Mouse (Mus musculus) lung, embryonic 14.5 days (tissue): ENCODE results near the gene Micu1. TPM values are rescaled to one million over a fixed set of nuclear protein-coding genes. Genes with fewer than 3 reads are reported as not detected.

Source experiments
- ATAC-seq: fragments of 200-750 bp; cut with Nextera tagmentation; 2 replicates; pipeline ENCODE4 v1.8.0; 2017; ENCODE audit warnings: mild to moderate bottlenecking, moderate TSS enrichment, moderate library complexity; ENCODE audit not compliant: insufficient read depth
- DNase-seq: peaks from one replicate; pipeline ENCODE4 v3.0.0-alpha.2; 2015
- H3K27ac ChIP-seq: fragments of 300-500 bp; sonication (generic); 2 replicates; pipeline ENCODE4 v1.5.1; 2014; ENCODE audit warnings: low read depth, mild to moderate bottlenecking, moderate library complexity
- H3K27me3 ChIP-seq: fragments of 300-500 bp; sonication (generic); 2 replicates; pipeline ENCODE4 v1.6.1; 2014; ENCODE audit warnings: low read length, control low read depth; ENCODE audit not compliant: insufficient read depth
- H3K36me3 ChIP-seq: fragments of 300-500 bp; sonication (generic); 2 replicates; pipeline ENCODE4 v1.6.1; 2014; ENCODE audit warnings: control low read depth; ENCODE audit not compliant: insufficient read depth
- H3K4me1 ChIP-seq: fragments of 300-500 bp; sonication (generic); 2 replicates; pipeline ENCODE4 v1.6.1; 2014; ENCODE audit warnings: antibody characterized with exemption, control low read depth; ENCODE audit not compliant: insufficient read depth
- H3K4me2 ChIP-seq: fragments of 300-500 bp; sonication (generic); 2 replicates; pipeline ENCODE4 v1.6.1; 2014; ENCODE audit warnings: mild to moderate bottlenecking
- H3K4me3 ChIP-seq: fragments of 300-500 bp; sonication (generic); 2 replicates; pipeline ENCODE4 v1.5.1; 2014; ENCODE audit warnings: low read depth, low read length
- H3K9ac ChIP-seq: fragments of 300-500 bp; sonication (generic); 2 replicates; pipeline ENCODE4 v1.6.1; 2014
- H3K9me3 ChIP-seq: fragments of 300-500 bp; sonication (generic); 2 replicates; pipeline ENCODE4 v1.6.1; 2016; ENCODE audit warnings: low read depth, low read length, control low read depth
- CTCF ChIP-seq: IDR thresholded peaks from 2 replicates; pipeline ENCODE4 v1.5.1; 2016; ENCODE audit warnings: antibody characterized with exemption, low read depth
- WGBS: fragments of 180-500 bp; shearing (Covaris S2); extraction: QIAGEN DNeasy Blood & Tissue Kit; methylation state at CpG from one replicate; pipeline ENCODE4 v1.1.7; 2014; 5-methylcytosine and 5-hydroxymethylcytosine counted together
- polyA plus RNA-seq: library from polyadenylated mRNA; unstranded; fragments of >200 nt; fragmentation: Nextera tagmentation; extraction: Ambion mirVana; gene quantifications from 2 replicates; pipeline ENCODE4 v1.2.1, GENCODE M21; 2014

Micu1 gene
- polyA plus RNA-seq, 1 experiment from 2014 or later: 83.9 TPM

DNA sequence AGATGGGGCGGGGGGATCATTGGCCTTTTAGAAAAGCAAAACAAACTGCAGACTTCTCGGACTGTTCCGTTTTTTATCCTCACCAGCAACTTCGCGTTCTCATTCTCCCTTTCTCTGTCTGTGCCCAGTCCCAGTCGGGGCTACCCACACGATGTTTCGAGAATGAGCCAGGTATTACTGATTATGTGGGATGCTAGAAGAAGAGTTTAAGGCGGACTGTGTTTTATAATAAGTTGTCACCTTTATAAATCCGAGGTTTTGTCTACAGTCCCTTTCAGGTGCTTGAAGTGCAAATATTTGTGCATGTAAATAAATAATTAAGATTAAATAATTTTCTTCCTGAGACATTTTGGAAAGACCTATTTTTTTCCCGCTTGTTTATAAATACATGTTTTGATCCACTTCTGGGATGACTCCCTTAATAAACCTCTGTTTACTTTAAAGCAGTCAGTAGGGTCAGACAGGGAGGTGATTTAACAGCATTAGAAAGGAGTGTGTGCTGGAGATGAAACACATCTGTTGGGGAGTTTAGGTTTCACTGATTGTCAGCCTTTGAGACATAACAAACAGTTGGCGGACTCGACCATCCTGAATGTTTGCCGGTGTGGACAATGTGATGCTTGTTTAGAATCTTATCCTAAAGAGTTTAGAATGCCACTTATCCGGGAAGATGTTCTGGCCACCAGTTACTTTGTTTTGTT lies 933 bp downstream of the Micu1 start:
- no peak for TF ChIP-seq CTCF
- peak; percentile 76 for DNase-seq

DNA sequence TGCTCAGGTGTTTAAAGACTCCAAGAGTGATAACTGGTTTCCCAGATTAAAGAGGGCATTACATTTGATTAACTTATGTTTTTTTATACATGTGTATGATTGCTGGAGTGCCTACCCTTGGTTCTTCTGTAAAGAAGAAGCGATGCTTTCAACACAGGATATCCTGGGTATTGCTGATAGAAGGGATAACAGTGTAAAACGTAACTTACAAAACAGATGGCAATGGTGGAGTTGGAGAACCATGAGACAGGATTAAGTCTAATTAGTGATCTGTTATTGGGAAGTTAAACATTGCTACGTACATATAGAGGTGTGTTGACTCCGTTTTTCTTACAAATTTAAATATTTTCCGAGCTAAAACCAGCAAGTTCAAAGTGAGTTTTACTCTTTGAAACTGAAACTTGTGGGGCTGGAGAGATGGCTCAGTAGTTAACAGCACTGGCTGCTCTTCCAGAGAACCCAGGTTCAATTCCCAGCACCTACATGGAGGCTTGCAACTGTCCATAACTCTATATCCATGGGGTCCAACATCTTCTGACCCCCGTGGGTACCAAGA lies 4.8 kb downstream of the Micu1 start:
- ATAC-seq (no peak), DNase-seq (no peak)
- H3K4me3 ChIP-seq: no peak overlapping the region
- TF ChIP-seq CTCF: no peak
- H3K27me3 ChIP-seq: no peaks in the 10 kb centered on the region
- H3K9me3 ChIP-seq: no peaks in the 10 kb centered on the region
- no peak overlapping the region for H3K27ac ChIP-seq
- H3K4me2 ChIP-seq: no peak overlapping the region
- H3K36me3 ChIP-seq: peaks cover 10% of the 10 kb centered on the region; the same call in 1 of the 2 replicates
- 0 out of 2 replicates have a peak, but pooled peaks cover 4% of the 10 kb centered on the region for H3K4me1 ChIP-seq
- H3K9ac ChIP-seq: no peak overlapping the region
- 84% methylated on average over 6 of the region's 6 CpGs for WGBS

More for the DNA sequence above, 933 bp downstream of the Micu1 start:
- H3K9me3 ChIP-seq: no peaks in the 10 kb centered on the region
- H3K27ac ChIP-seq: peak overlapping the region; percentile 55; the same call in 1 of the 2 replicates
- WGBS: 4% methylated on average over 15 of the region's 15 CpGs
- peak overlapping the region; percentile 85 for H3K4me2 ChIP-seq
- 0 out of 2 replicates have a peak, but pooled peaks cover 4% of the 10 kb centered on the region for H3K4me1 ChIP-seq
- no peaks in the 10 kb centered on the region for H3K36me3 ChIP-seq
- ATAC-seq: peak; percentile 9; the same call in 1 of the 2 replicates
- H3K9ac ChIP-seq: peak overlapping the region; percentile 74
- peak overlapping the region; percentile 75 for H3K4me3 ChIP-seq
- H3K27me3 ChIP-seq: no peaks in the 10 kb centered on the region

DNA sequence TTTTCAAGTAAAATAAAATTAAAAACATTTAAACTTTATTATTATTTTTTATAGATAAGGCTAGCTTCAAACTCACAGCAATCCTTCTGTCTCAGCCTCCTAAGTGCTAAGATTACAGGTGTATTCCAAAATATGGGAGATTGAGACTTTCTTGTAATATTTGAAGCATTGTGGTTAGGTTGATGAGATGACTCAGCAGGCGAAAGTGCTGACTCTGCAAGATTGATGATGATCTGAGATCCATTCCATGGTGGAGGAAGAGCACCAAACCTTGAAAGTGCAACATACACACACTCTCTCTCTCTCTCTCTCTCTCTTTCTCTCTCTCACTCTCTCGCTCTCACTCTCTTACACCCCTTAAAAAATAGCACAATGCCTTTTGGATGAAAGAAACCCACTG lies 5.3 kb downstream of the Micu1 start:
- ATAC-seq: no peak
- TF ChIP-seq CTCF: no peak
- WGBS: 83% methylated on average over 2 of the region's 2 CpGs

DNA sequence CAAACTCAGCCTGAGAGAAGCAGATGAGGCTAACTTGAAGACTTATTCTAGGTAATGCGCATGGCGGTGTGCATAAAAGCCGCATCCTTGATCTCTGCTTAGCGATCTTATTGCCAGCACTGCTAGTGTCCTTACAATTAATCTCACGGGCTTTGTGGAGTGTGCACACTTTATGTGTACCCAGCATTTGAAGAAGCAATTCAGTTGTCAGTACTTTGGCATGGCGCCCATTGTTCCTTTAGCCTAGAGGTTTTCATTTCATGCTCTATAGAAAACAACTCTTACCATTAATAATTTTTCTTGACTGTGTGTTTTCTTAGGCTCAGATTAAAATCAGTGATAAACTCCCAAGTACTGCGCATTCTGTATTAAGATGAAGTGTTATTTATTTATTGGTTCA lies 7.0 kb downstream of the Micu1 start:
- Histone ChIP-seq H3K4me1 (no peaks in the 10 kb centered on the region), H3K4me2 (no peak overlapping the region), H3K4me3 (no peak overlapping the region), H3K9ac (no peak overlapping the region), H3K27ac (no peak overlapping the region), H3K27me3 (no peaks in the 10 kb centered on the region), H3K36me3 (peaks cover 10% of the 10 kb centered on the region; the same call in 1 of the 2 replicates), H3K9me3 (no peaks in the 10 kb centered on the region)
- WGBS: 70% methylated on average over 7 of the region's 7 CpGs
- no peak for TF ChIP-seq CTCF
- DNase-seq (peak; percentile 80), ATAC-seq (peak; percentile 35; the same call in 1 of the 2 replicates)

More for the DNA sequence above, 5.3 kb downstream of the Micu1 start:
- Histone ChIP-seq H3K9ac (no peak overlapping the region), H3K9me3 (no peaks in the 10 kb centered on the region), H3K27ac (no peak overlapping the region), H3K4me2 (no peak overlapping the region), H3K27me3 (no peaks in the 10 kb centered on the region), H3K4me1 (0 out of 2 replicates have a peak, but pooled peaks cover 4% of the 10 kb centered on the region), H3K36me3 (peaks cover 10% of the 10 kb centered on the region; the same call in 1 of the 2 replicates), H3K4me3 (no peak overlapping the region)
- DNase-seq: no peak

DNA sequence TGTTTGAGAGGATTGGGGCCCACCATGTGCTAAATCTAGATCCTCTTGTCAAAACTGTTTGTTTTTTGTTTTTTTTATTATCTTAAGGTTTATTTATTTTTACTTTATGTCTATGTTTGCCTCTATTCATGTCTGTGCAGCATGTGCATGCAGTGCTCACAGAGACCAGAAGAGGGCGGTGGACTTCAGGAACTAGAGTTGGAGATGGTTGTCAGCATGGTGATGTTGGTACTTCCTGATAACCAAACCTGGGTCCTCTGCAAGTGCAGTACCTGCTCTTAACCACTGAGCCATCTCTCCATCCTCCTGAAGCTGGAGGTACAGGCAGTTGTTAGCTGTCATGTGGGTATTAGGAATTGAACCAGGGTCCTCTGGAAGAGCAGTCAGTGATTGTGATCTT lies 8.0 kb downstream of the Micu1 start:
- Histone ChIP-seq H3K4me3 (no peak overlapping the region), H3K9me3 (no peaks in the 10 kb centered on the region), H3K4me1 (no peaks in the 10 kb centered on the region), H3K4me2 (no peak overlapping the region), H3K27ac (no peak overlapping the region), H3K9ac (no peak overlapping the region), H3K36me3 (peaks cover 10% of the 10 kb centered on the region; the same call in 1 of the 2 replicates), H3K27me3 (no peaks in the 10 kb centered on the region)
- 86% methylated on average over 1 of the region's 1 CpGs for WGBS
- no peak for ATAC-seq
- DNase-seq: no peak
- TF ChIP-seq CTCF: peak; percentile 51

DNA sequence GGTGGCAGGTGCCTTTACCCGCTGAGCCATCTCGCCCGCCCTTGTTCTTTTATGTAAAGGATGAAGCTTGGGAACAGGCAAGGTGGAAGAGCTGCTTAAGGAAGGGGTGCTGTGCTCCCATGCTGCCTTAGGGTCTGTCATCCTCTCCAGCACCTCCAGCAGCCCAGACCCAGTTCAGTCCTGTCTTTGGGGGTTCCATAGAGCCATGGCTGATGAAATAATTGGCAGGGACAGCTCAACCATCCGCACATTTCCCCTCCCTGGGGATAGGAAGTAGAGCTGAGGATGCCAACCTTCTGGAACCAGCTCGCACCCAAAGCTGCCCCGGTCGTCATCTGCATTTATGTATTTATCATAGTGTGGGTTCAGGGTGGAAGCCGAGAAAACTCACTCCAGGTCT lies 9.8 kb downstream of the Micu1 start:
- Histone ChIP-seq H3K36me3 (peaks cover 10% of the 10 kb centered on the region; the same call in 1 of the 2 replicates), H3K4me1 (no peaks in the 10 kb centered on the region), H3K27me3 (no peaks in the 10 kb centered on the region), H3K9me3 (no peaks in the 10 kb centered on the region), H3K4me3 (no peak overlapping the region), H3K9ac (no peak overlapping the region), H3K4me2 (no peak overlapping the region), H3K27ac (no peak overlapping the region)
- ATAC-seq (no peak), DNase-seq (no peak)
- 94% methylated on average over 8 of the region's 8 CpGs for WGBS
- no peak for TF ChIP-seq CTCF

DNA sequence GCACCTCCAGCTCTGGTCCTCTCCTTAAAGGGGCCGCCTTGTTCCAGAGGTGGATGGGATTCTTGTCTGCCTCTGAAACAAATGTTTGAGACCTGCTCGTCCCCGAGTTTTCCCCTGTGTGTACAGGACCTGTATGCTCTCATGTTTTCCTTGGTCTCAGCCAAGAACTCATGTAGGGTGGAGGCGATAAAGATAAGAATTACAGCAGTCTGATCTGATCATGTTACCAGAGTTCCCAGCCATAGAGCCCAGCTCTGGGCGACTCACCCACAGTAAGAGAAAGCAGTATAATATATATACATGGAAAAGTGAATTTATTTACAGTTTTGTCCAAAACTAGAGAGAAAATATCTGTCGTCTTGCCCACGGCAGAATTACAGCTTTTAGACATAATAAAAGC lies 17.7 kb downstream of the Micu1 start:
- DNase-seq (no peak), ATAC-seq (no peak)
- Histone ChIP-seq H3K36me3 (no peaks in the 10 kb centered on the region), H3K4me2 (no peak overlapping the region), H3K9me3 (no peaks in the 10 kb centered on the region), H3K27me3 (no peaks in the 10 kb centered on the region), H3K4me1 (0 out of 2 replicates have a peak, but pooled peaks cover 5% of the 10 kb centered on the region), H3K4me3 (no peak overlapping the region), H3K27ac (no peak overlapping the region), H3K9ac (no peak overlapping the region)
- WGBS: 66% methylated on average over 7 of the region's 7 CpGs
- TF ChIP-seq CTCF: no peak
